Comparison of ENCODE assay signal across 12 mouse cellular contexts in the genomic region with DNA sequence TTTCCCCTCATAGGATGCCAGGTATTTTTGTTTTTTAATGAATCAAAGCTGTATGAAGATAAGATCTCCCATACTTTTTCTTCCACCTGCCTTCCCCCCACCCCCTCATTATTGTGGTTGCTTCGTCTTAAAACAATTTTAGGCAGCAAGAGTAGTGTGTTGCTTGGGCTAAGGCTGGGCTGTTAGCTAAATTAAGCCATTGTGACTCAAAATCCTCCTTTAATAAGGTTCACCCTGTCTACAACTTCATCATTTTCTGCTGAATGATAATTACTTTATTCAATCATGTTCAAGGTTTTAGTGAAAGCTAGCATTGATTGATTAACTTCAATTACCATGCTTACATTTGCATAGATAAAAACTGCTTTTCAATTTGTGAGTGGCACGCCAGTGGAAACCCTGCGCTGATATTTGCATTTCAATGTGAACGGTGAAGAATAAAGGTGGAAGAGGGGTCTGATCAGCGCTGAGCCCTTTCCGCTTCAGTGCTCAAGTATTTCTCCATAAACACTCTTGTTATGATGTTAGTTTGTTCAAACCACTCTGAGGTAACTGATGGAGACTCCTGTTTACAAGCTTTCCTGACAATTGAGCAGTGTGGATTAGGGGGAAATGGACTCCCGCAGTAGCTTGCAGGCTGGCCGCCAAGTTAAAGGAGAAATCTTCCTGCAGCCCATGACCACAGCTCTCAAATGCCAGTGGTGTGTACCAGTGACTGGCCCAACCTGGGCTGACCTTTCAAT.
DNase-seq lines count a peak whose midpoint lies in the region; ATAC-seq lines count a peak whose summit lies in the region.
"Had no signal": no experiment of that assay in that cellular context is flagged by ENCODE, and none has a peak within 500 bp of the region (broad histone marks: within the 10 kb centered on the region; RNA-seq: fewer than 3 reads in every experiment).

No protein-coding gene starts in this region.

- H3K9ac ChIP-seq in neural tube, embryonic 11.5 days (ENCODE audit: low read length) = no peak overlapping the region
- H3K9ac ChIP-seq in forebrain, embryonic 13.5 days = no peak overlapping the region
- no peak overlapping the region for H3K9ac ChIP-seq in hindbrain, embryonic 16.5 days (ENCODE audit: low read depth, low read length)
- H3K9ac ChIP-seq in neural tube, embryonic 13.5 days = 0 out of 2 replicates have a peak overlapping the region, but pooled peaks have one; percentile 3
- no peak overlapping the region for H3K9ac ChIP-seq in liver, embryonic 11.5 days (ENCODE audit: low read depth, low read length)
- H3K9ac ChIP-seq: heart, embryonic 15.5 days; limb, embryonic 15.5 days had no signal

- peak; percentile 21 for DNase-seq in neural tube, embryonic 11.5 days (ENCODE audit: low spot score)
- DNase-seq in neural tube, embryonic 10.5 days (ENCODE audit: extremely low spot score, low spot score) = no peak
- DNase-seq in liver, embryonic 11.5 days (ENCODE audit: low spot score) = no peak
- DNase-seq in gastrocnemius, postnatal 14 days = no peak
- DNase-seq: lung, postnatal 10 days had no signal

- no peak overlapping the region for H3K4me3 ChIP-seq in neural tube, embryonic 11.5 days (ENCODE audit: low read depth, low read length)
- no peak overlapping the region for H3K4me3 ChIP-seq in forebrain, embryonic 13.5 days
- H3K4me3 ChIP-seq in hindbrain, embryonic 16.5 days (ENCODE audit: low read length) = no peak overlapping the region
- H3K4me3 ChIP-seq in neural tube, embryonic 13.5 days = no peak overlapping the region
- no peak overlapping the region for H3K4me3 ChIP-seq in liver, embryonic 11.5 days (ENCODE audit: low read depth, low read length)
- H3K4me3 ChIP-seq: heart, embryonic 15.5 days; limb, embryonic 15.5 days had no signal

- H3K4me1 ChIP-seq in neural tube, embryonic 11.5 days (ENCODE audit: control insufficient read depth, insufficient read depth, low read length) = no peaks in the 10 kb centered on the region
- peaks cover 51% of the 10 kb centered on the region for H3K4me1 ChIP-seq in forebrain, embryonic 13.5 days
- no peaks in the 10 kb centered on the region; the same call in 1 of the 2 replicates for H3K4me1 ChIP-seq in hindbrain, embryonic 16.5 days (ENCODE audit: control insufficient read depth, insufficient read depth, low read depth, low read length)
- peaks cover 32% of the 10 kb centered on the region for H3K4me1 ChIP-seq in neural tube, embryonic 13.5 days (replicated peaks)
- no peaks in the 10 kb centered on the region for H3K4me1 ChIP-seq in liver, embryonic 11.5 days (replicated peaks; ENCODE audit: control insufficient read depth, insufficient read depth, low read length)
- H3K4me1 ChIP-seq: heart, embryonic 15.5 days; limb, embryonic 15.5 days had no signal

- no peak overlapping the region for H3K27ac ChIP-seq in neural tube, embryonic 11.5 days (ENCODE audit: low read depth, low read length)
- H3K27ac ChIP-seq in forebrain, embryonic 13.5 days = no peak overlapping the region
- H3K27ac ChIP-seq in hindbrain, embryonic 16.5 days (ENCODE audit: low read depth, low read length) = no peak overlapping the region
- H3K27ac ChIP-seq in neural tube, embryonic 13.5 days (replicated peaks) = no peak overlapping the region
- H3K27ac ChIP-seq in liver, embryonic 11.5 days (ENCODE audit: low read depth, low read length) = no peak overlapping the region
- H3K27ac ChIP-seq: heart, embryonic 15.5 days; limb, embryonic 15.5 days had no signal

- 16% methylated on average over 8 of the region's 8 CpGs for WGBS in neural tube, embryonic 11.5 days
- 2% methylated on average over 8 of the region's 8 CpGs for WGBS in forebrain, embryonic 13.5 days
- WGBS in hindbrain, embryonic 16.5 days = 9% methylated on average over 8 of the region's 8 CpGs
- 7% methylated on average over 8 of the region's 8 CpGs for WGBS in neural tube, embryonic 13.5 days
- WGBS in liver, embryonic 11.5 days = 46% methylated on average over 8 of the region's 8 CpGs

- H3K9me3 ChIP-seq in neural tube, embryonic 11.5 days (ENCODE audit: control insufficient read depth, low read length) = no peaks in the 10 kb centered on the region
- H3K9me3 ChIP-seq in forebrain, embryonic 13.5 days (replicated peaks) = no peaks in the 10 kb centered on the region
- H3K9me3 ChIP-seq in hindbrain, embryonic 16.5 days (ENCODE audit: control insufficient read depth, low read length) = no peaks in the 10 kb centered on the region
- H3K9me3 ChIP-seq in neural tube, embryonic 13.5 days = no peaks in the 10 kb centered on the region
- H3K9me3 ChIP-seq in liver, embryonic 11.5 days (ENCODE audit: control insufficient read depth, low read length) = no peaks in the 10 kb centered on the region
- H3K9me3 ChIP-seq: heart, embryonic 15.5 days; limb, embryonic 15.5 days had no signal

- intact Hi-C loops in gastrocnemius, postnatal 14 days (cut with DNase I; ENCODE audit: low total_unique reads) = no loop called here

- H3K27me3 ChIP-seq in neural tube, embryonic 11.5 days (ENCODE audit: control insufficient read depth, insufficient read depth, low read length) = no peaks in the 10 kb centered on the region
- 0 out of 2 replicates have a peak, but pooled peaks cover 2% of the 10 kb centered on the region for H3K27me3 ChIP-seq in forebrain, embryonic 13.5 days
- H3K27me3 ChIP-seq in hindbrain, embryonic 16.5 days (replicated peaks; ENCODE audit: control insufficient read depth, insufficient read depth, low read length) = no peaks in the 10 kb centered on the region
- peaks cover 4% of the 10 kb centered on the region; the same call in 1 of the 2 replicates for H3K27me3 ChIP-seq in neural tube, embryonic 13.5 days
- no peaks in the 10 kb centered on the region for H3K27me3 ChIP-seq in liver, embryonic 11.5 days (replicated peaks; ENCODE audit: control insufficient read depth, insufficient read depth, low read length)
- H3K27me3 ChIP-seq: heart, embryonic 15.5 days; limb, embryonic 15.5 days had no signal

- H3K36me3 ChIP-seq in neural tube, embryonic 11.5 days (ENCODE audit: control insufficient read depth, insufficient read depth, low read length) = no peaks in the 10 kb centered on the region
- no peaks in the 10 kb centered on the region for H3K36me3 ChIP-seq in forebrain, embryonic 13.5 days (ENCODE audit: poor library complexity, severe bottlenecking)
- H3K36me3 ChIP-seq in hindbrain, embryonic 16.5 days (ENCODE audit: control insufficient read depth, insufficient read depth, low read length) = no peaks in the 10 kb centered on the region
- no peaks in the 10 kb centered on the region for H3K36me3 ChIP-seq in neural tube, embryonic 13.5 days
- no peaks in the 10 kb centered on the region for H3K36me3 ChIP-seq in liver, embryonic 11.5 days (ENCODE audit: control insufficient read depth, insufficient read depth, low read length)
- H3K36me3 ChIP-seq: heart, embryonic 15.5 days; limb, embryonic 15.5 days had no signal

- no peak overlapping the region for H3K4me2 ChIP-seq in neural tube, embryonic 11.5 days (ENCODE audit: low read depth)
- H3K4me2 ChIP-seq in forebrain, embryonic 13.5 days = peak overlapping the region; percentile 30
- H3K4me2 ChIP-seq in hindbrain, embryonic 16.5 days (ENCODE audit: low read length) = peak overlapping the region; percentile 2; the same call in 1 of the 2 replicates
- H3K4me2 ChIP-seq in neural tube, embryonic 13.5 days = peak overlapping the region; percentile 26; the same call in 1 of the 2 replicates
- H3K4me2 ChIP-seq in liver, embryonic 11.5 days = no peak overlapping the region
- H3K4me2 ChIP-seq: heart, embryonic 15.5 days; limb, embryonic 15.5 days had no signal

- no peak for ATAC-seq in neural tube, embryonic 11.5 days (ENCODE audit: insufficient read depth, low FRiP score, low TSS enrichment)
- peak; percentile 83 for ATAC-seq in forebrain, embryonic 13.5 days
- no peak for ATAC-seq in hindbrain, embryonic 16.5 days
- no peak for ATAC-seq in neural tube, embryonic 13.5 days (ENCODE audit: low read depth)
- no peak for ATAC-seq in liver, embryonic 11.5 days (replicated peaks; ENCODE audit: low FRiP score)
- ATAC-seq in erythroid progenitor cell, adult 5-6 weeks (replicated peaks; ENCODE audit: low FRiP score, poor library complexity, severe bottlenecking) = no peak
- ATAC-seq: intestine, embryonic 16.5 days had no signal

Comparison
In these comparisons a context has a peak if more than half of its experiments do, and no peak if none do; other contexts are left out.
1. H3K4me2 ChIP-seq: peak in forebrain, embryonic 13.5 days (single experiment), hindbrain, embryonic 16.5 days (single experiment) and neural tube, embryonic 13.5 days (single experiment); none in neural tube, embryonic 11.5 days (single experiment) and liver, embryonic 11.5 days (single experiment).